Mouse (Mus musculus) lung, postnatal 0 days (tissue): ENCODE measurements at regions not wholly inside any gene's neighbourhood (a gene's known extent, or its start where the extent isn't known, plus 50 kb on each side); places are given as distances from the start of the nearest gene placed in this dataset.

Experiments
- CTCF ChIP-seq: IDR thresholded peaks from 2 replicates; pipeline ENCODE4 v1.5.1; 2016; ENCODE audit warnings: antibody characterized with exemption, mild to moderate bottlenecking
- EP300 ChIP-seq: IDR thresholded peaks from 2 replicates; pipeline ENCODE4 v1.6.1; 2016; ENCODE audit warnings: antibody characterized with exemption, mild to moderate bottlenecking, control low read depth

DNA sequence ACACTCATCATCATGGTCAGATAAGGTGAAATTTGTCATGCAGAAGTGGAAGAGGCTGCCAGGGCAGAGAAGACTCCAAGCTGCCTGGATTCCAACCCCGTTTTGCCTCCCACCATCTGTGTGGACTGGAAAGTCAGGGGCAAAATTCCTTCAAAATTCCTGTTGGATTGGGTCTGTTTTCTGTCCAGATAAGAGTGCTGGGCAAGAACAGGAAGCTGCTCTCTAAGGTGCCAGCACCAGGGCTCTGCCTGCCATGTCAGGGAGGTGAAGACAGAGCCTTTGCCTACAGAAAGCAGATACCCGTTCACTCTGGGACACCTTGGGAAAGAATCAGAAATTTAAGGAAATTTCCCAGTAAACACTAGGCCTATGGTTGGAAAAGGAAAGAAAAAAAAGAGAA, 112.5 kb upstream of the Sash1 start:
- no peak for TF ChIP-seq CTCF
- TF ChIP-seq EP300: no peak
